Mouse (Mus musculus): ENCODE measurements at regions not wholly inside any gene's neighbourhood (a gene's known extent, or its start where the extent isn't known, plus 50 kb on each side); places are given as distances from the start of the nearest gene placed in this dataset.

DNA sequence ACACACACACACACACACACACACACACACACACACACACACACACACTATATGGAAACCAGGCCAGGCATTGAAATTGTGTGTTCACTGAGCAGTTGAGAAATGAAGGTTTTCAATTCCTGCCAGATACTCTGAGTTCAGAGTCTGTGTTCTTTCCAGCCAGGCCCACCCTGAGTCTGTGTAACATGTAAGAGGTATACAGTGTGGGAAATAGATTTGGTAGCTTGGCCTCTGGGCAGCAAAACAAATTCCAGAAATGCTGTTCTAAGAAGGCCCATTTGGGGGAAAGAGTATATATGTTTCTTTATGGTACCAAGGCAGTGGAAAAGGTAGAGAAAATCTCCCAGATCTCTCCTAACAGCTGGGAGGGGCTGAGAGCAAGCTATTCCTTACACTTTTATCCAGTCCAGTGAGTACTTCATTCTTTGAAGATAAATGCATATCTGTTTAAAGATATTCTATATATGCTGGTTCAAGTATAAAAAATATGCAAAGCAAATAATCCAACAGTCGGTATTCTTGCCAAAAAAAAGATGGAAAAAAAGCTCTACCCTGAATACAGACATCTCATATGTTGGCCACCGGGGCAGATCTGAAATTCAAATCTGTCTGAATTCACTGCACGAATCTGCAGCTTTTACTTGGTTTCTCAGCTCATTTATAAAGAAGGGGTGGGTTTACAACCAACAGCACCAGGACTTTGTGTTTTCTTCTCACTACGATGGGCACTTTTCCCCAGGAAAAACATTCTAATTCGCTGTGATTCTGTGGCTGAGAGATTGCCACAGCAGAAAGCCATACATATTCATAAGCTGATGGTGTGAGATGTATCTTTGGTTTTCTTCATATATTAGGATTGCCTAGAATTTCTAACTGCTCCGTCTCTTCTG, 252.3 kb downstream of the Ccdc91 start:
- Histone ChIP-seq H3K4me2 (no peak overlapping the region), H3K9ac (no peak overlapping the region), H3K9me3 (no peaks in the 10 kb centered on the region), H3K27ac (no peak overlapping the region), H3K36me3 (no peaks in the 10 kb centered on the region), H3K4me1 (replicated peaks) (no peaks in the 10 kb centered on the region), H3K27me3 (no peaks in the 10 kb centered on the region), H3K4me3 (no peak overlapping the region)
- ATAC-seq (ENCODE audit: low FRiP score) = no peak
- WGBS = 76% methylated on average over 6 of the region's 6 CpGs

DNA sequence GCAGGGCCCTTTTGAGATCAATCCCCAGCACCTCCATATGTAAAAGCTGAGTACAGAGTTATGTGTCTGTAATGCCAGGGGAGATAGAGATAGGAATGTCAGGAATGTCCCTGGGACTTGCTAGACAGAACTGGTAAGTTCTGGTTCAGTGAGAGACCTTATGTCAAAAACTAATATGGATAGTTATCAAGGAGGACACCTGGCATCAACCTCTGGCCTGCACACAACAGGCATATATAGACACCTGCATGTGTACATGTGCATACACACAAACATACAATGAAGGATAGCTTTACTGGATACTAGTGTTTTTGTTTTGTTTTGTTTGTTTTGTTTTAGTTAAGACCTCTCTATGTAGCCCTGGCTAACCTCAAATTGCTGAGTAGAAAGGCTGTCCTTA, 254.1 kb downstream of the Ccdc91 start:
- no peak for ATAC-seq (ENCODE audit: low FRiP score)
- H3K4me2 ChIP-seq = no peak overlapping the region
- H3K4me3 ChIP-seq = no peak overlapping the region
- no peaks in the 10 kb centered on the region for H3K9me3 ChIP-seq
- no peaks in the 10 kb centered on the region for H3K27me3 ChIP-seq
- H3K36me3 ChIP-seq = no peaks in the 10 kb centered on the region
- no peak overlapping the region for H3K9ac ChIP-seq
- no peak overlapping the region for H3K27ac ChIP-seq
- no peaks in the 10 kb centered on the region for H3K4me1 ChIP-seq (replicated peaks)

GRCm38 (mm10) chr6:147738621-147739325, 263.1 kb downstream of the Ccdc91 start:
- H3K9me3 ChIP-seq = no peaks in the 10 kb centered on the region
- H3K27ac ChIP-seq = no peak overlapping the region
- no peak for ATAC-seq (ENCODE audit: low FRiP score)
- H3K4me1 ChIP-seq (replicated peaks) = no peaks in the 10 kb centered on the region
- H3K4me3 ChIP-seq = no peak overlapping the region
- H3K36me3 ChIP-seq = no peaks in the 10 kb centered on the region
- 86% methylated on average over 5 of the region's 5 CpGs for WGBS
- no peak overlapping the region for H3K4me2 ChIP-seq
- H3K27me3 ChIP-seq = no peaks in the 10 kb centered on the region
- no peak overlapping the region for H3K9ac ChIP-seq

DNA sequence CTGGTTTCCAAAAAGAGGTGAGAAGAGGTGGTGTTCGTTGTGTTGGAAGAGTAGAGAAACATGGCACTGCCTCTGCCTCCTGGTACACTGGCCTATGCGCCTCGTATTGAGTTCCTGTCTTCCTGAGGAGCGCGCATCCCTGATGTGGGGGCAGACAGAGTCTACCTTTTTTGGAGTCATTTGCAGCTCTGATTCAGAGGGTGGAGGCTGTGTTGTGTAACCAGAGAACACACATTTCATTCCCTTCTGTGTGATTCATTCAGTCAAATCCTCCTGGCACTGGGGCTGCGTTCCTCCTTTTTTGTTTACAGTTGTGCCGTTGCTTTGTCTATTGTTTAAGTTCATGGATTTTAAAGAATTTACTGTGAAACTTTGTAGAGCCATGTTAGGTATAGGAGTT, 265.8 kb downstream of the Ccdc91 start:
- 71% methylated on average over 7 of the region's 7 CpGs for WGBS
- no peaks in the 10 kb centered on the region for H3K27me3 ChIP-seq
- ATAC-seq (ENCODE audit: low FRiP score) = no peak

DNA sequence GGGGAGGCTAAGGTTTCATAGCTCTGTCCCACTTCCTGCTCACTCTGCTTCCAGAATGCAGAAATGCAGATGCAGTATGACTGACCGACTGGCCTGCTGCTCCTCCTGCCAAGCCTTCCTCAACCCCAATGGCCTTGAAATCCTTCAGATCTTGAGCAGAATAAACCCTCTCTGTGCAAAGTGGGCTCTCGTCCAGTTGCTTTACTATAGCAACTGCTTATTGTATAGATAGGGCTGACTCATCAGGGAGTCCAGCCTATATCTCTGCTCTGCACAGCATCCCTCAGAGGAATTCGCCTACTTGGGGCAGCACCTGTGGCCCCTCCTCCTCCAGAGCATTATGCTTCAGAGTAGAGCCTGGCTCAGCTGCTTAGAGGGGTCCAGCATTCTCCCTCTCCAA, 268.5 kb downstream of the Ccdc91 start:
- Histone ChIP-seq H3K9me3 (no peaks in the 10 kb centered on the region), H3K36me3 (no peaks in the 10 kb centered on the region), H3K27ac (no peak overlapping the region), H3K9ac (no peak overlapping the region), H3K4me3 (no peak overlapping the region), H3K4me1 (replicated peaks) (0 out of 2 replicates have a peak, but pooled peaks cover 3% of the 10 kb centered on the region), H3K4me2 (no peak overlapping the region), H3K27me3 (no peaks in the 10 kb centered on the region)
- WGBS = 65% methylated on average over 3 of the region's 3 CpGs
- no peak for ATAC-seq (ENCODE audit: low FRiP score)

More for the DNA sequence above, 265.8 kb downstream of the Ccdc91 start:
- Histone ChIP-seq H3K9ac (no peak overlapping the region), H3K4me3 (no peak overlapping the region), H3K4me2 (no peak overlapping the region), H3K9me3 (no peaks in the 10 kb centered on the region), H3K27ac (no peak overlapping the region), H3K36me3 (no peaks in the 10 kb centered on the region), H3K4me1 (replicated peaks) (0 out of 2 replicates have a peak, but pooled peaks cover 3% of the 10 kb centered on the region)

DNA sequence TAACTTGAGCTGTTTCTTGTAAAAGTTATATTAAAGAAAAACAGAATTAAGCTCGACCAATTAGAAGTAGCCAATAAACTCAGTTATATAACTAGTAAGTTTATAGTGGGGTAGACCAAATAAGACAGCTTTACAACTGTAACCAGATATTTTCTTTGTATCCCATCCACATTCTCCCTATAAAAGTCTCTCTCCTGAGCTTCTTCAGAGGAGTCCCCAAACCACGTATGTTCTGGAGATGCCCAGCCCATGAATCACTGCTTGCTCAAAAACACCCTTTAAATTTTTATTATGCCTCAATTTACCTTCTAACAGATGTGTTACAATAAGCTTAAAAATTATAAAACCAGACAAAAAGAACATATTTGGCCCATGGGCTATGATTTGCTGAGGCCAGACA, 270.1 kb downstream of the Ccdc91 start:
- Histone ChIP-seq H3K36me3 (no peaks in the 10 kb centered on the region), H3K9ac (no peak overlapping the region), H3K27ac (no peak overlapping the region), H3K4me2 (no peak overlapping the region), H3K4me1 (replicated peaks) (0 out of 2 replicates have a peak, but pooled peaks cover 3% of the 10 kb centered on the region), H3K9me3 (no peaks in the 10 kb centered on the region), H3K4me3 (no peak overlapping the region), H3K27me3 (no peaks in the 10 kb centered on the region)
- ATAC-seq (ENCODE audit: low FRiP score) = no peak
- 86% methylated on average over 2 of the region's 2 CpGs for WGBS

DNA sequence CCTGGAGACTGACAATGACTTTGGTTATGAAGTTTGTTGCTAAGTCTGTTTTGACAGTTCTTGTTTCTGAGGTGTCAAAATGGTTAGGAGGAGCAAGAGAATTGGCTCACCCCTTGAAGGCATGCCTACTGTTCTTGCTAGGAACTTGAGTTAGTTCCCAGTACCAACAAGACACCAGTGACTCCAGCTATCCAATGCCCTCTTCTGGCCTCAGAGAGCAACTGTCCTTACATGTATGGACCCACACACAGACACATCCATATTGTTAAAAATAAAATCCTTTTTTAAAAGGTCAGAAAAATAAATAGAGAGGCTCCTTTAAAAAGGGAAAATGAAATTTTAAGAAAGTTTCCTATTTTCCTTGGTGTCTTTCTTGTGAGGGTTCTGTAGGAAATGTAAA, 272.3 kb downstream of the Ccdc91 start:
- H3K9me3 ChIP-seq = no peaks in the 10 kb centered on the region
- no peak overlapping the region for H3K4me3 ChIP-seq
- no peak overlapping the region for H3K4me2 ChIP-seq
- no peak overlapping the region for H3K9ac ChIP-seq
- no peaks in the 10 kb centered on the region for H3K27me3 ChIP-seq
- H3K27ac ChIP-seq = no peak overlapping the region
- ATAC-seq (ENCODE audit: low FRiP score) = no peak
- no peaks in the 10 kb centered on the region for H3K36me3 ChIP-seq
- H3K4me1 ChIP-seq (replicated peaks) = 0 out of 2 replicates have a peak, but pooled peaks cover 3% of the 10 kb centered on the region

GRCm38 (mm10) chr6:147752301-147752700, 276.7 kb downstream of the Ccdc91 start:
- Histone ChIP-seq H3K27me3 (no peaks in the 10 kb centered on the region), H3K36me3 (no peaks in the 10 kb centered on the region), H3K4me2 (no peak overlapping the region), H3K27ac (no peak overlapping the region), H3K9ac (no peak overlapping the region), H3K4me1 (replicated peaks) (no peaks in the 10 kb centered on the region), H3K9me3 (no peaks in the 10 kb centered on the region), H3K4me3 (no peak overlapping the region)
- 73% methylated on average over 2 of the region's 2 CpGs for WGBS
- no peak for ATAC-seq (ENCODE audit: low FRiP score)

DNA sequence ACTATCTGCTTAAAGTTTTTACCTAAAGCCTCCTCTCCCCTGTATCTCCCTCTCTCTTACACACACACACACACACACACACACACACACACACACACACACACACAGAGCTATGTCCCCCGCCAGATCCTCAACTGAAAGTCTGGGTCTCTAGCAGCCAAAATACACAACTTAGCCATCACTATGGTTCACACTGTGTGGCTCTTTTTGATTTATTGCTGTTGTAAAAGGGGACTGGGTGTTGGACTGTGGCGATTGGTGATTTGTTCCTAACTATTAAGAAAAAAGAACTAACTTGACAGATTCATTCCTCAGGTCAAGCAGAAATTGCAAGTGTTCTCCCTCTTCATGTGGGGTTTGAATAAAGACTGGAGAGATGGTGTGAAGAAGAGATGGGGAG, 278.2 kb downstream of the Ccdc91 start:
- no peaks in the 10 kb centered on the region for H3K36me3 ChIP-seq
- no peak overlapping the region for H3K4me3 ChIP-seq
- H3K27ac ChIP-seq = no peak overlapping the region
- H3K4me2 ChIP-seq = no peak overlapping the region
- no peaks in the 10 kb centered on the region for H3K4me1 ChIP-seq (replicated peaks)
- H3K27me3 ChIP-seq = no peaks in the 10 kb centered on the region
- WGBS = 79% methylated on average over 2 of the region's 2 CpGs
- no peak for ATAC-seq (ENCODE audit: low FRiP score)
- no peak overlapping the region for H3K9ac ChIP-seq
- no peaks in the 10 kb centered on the region for H3K9me3 ChIP-seq

DNA sequence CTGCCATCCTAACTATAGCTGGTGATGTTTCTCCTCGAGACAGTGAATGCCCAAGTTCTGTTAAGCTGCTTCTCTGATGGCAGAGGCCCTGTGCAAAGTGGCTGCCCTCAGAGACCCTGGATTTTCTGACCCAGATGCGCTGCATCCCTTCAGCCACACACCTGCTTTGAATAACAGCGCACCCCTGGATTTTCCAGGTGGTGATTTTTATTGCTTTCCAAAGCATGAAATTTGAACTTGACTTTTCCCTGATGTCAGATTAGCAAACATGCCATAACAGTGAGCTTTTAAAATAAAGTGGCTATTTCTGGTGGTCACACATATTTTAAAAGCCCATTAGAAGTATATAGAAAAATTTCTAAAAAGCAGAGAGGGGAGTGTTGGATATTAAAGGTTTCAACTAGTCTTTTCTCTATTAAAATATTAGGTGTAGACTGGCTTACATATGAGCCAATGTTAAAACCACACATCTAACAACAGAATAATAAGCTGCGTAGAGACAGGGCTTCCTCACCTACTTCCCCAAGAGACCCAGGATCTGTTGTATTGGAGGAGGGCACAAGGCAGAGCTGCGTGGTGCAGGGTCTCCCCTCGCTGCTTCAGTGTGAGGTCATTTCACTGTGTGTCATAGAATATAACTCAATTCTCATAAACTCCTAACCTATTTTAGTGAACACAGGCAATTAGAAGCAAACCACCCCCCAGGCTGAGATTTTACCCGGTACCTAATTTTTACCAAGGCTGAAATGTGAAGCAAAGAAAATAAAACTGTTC, 280.3 kb downstream of the Ccdc91 start:
- no peak for ATAC-seq (ENCODE audit: low FRiP score)
- 86% methylated on average over 7 of the region's 7 CpGs for WGBS
- no peaks in the 10 kb centered on the region for H3K4me1 ChIP-seq (replicated peaks)
- no peaks in the 10 kb centered on the region for H3K27me3 ChIP-seq
- no peaks in the 10 kb centered on the region for H3K36me3 ChIP-seq
- no peaks in the 10 kb centered on the region for H3K9me3 ChIP-seq
- no peak overlapping the region for H3K4me3 ChIP-seq
- no peak overlapping the region for H3K9ac ChIP-seq
- H3K4me2 ChIP-seq = no peak overlapping the region
- no peak overlapping the region for H3K27ac ChIP-seq

GRCm38 (mm10) chr6:147759485-147759884, 283.9 kb downstream of the Ccdc91 start:
- Histone ChIP-seq H3K27ac (no peak overlapping the region), H3K36me3 (no peaks in the 10 kb centered on the region), H3K9me3 (no peaks in the 10 kb centered on the region), H3K9ac (no peak overlapping the region), H3K27me3 (no peaks in the 10 kb centered on the region), H3K4me3 (no peak overlapping the region), H3K4me1 (replicated peaks) (no peaks in the 10 kb centered on the region), H3K4me2 (no peak overlapping the region)
- 88% methylated on average over 7 of the region's 7 CpGs for WGBS
- ATAC-seq (ENCODE audit: low FRiP score) = no peak

- Histone ChIP-seq H3K4me1 (replicated peaks) (no peaks in the 10 kb centered on the region), H3K36me3 (no peaks in the 10 kb centered on the region), H3K9ac (no peak overlapping the region), H3K27ac (no peak overlapping the region), H3K4me2 (no peak overlapping the region), H3K9me3 (no peaks in the 10 kb centered on the region), H3K4me3 (no peak overlapping the region), H3K27me3 (no peaks in the 10 kb centered on the region)
- 88% methylated on average over 2 of the region's 2 CpGs for WGBS
- ATAC-seq (ENCODE audit: low FRiP score) = no peak
These were observed 284.5 kb downstream of the Ccdc91 start for GRCm38 (mm10) chr6:147760113-147760512.
